Mouse (Mus musculus) 3134 (cell line): ENCODE results near the gene Usp46.
"Not testable (repeated sequence)": the region's sequence is repeated elsewhere in the genome, so short reads cannot be mapped to it uniquely, and the experiment has no call there.

ENCODE experiments used
- DNase-seq: peaks from one replicate; pipeline ENCODE4 v3.0.0-alpha.2; 2011; ENCODE audit warnings: low spot score; ENCODE audit not compliant: insufficient read length; ENCODE audit errors: extremely low read depth

Gene Usp46

GRCm38 (mm10) chr5:74070564-74070963, 2.3 kb upstream of the Usp46 start:
- DNase-seq: not testable (repeated sequence)

GRCm38 (mm10) chr5:74068714-74069321, 587 bp upstream of the Usp46 start:
- peak; percentile 77 for DNase-seq

GRCm38 (mm10) chr5:74067346-74067745, 885 bp downstream of the Usp46 start:
- DNase-seq: no peak

- DNase-seq: peak; percentile 52
These were observed 1.7 kb downstream of the Usp46 start for GRCm38 (mm10) chr5:74066416-74067115.

GRCm38 (mm10) chr5:74065565-74066275, 2.5 kb downstream of the Usp46 start:
- DNase-seq: no peak

- DNase-seq: no peak
These were observed 3.4 kb downstream of the Usp46 start for GRCm38 (mm10) chr5:74064844-74065243.

- DNase-seq: no peak
These were observed 4.9 kb downstream of the Usp46 start for GRCm38 (mm10) chr5:74063226-74063747.

GRCm38 (mm10) chr5:74062266-74062665, 6.0 kb downstream of the Usp46 start:
- no peak for DNase-seq

- DNase-seq: no peak
These were observed 6.7 kb downstream of the Usp46 start for GRCm38 (mm10) chr5:74061408-74062047.

GRCm38 (mm10) chr5:74052171-74052909, 15.9 kb downstream of the Usp46 start:
- no peak for DNase-seq

GRCm38 (mm10) chr5:74051394-74052170, 16.6 kb downstream of the Usp46 start:
- DNase-seq: peak; percentile 32

- peak; percentile 28 for DNase-seq
These were observed 17.3 kb downstream of the Usp46 start for GRCm38 (mm10) chr5:74050903-74051302.

GRCm38 (mm10) chr5:74048846-74049495, 19.3 kb downstream of the Usp46 start:
- DNase-seq: no peak

GRCm38 (mm10) chr5:74044591-74044990, 23.6 kb downstream of the Usp46 start:
- no peak for DNase-seq

GRCm38 (mm10) chr5:74042796-74043340, 25.4 kb downstream of the Usp46 start:
- DNase-seq: no peak

- DNase-seq: no peak
These were observed 27.7 kb downstream of the Usp46 start for GRCm38 (mm10) chr5:74040541-74040940.

GRCm38 (mm10) chr5:74035454-74035853, 32.8 kb downstream of the Usp46 start:
- no peak for DNase-seq

- no peak for DNase-seq
These were observed 34.1 kb downstream of the Usp46 start for GRCm38 (mm10) chr5:74034177-74034576.

- DNase-seq: no peak
These were observed 38.4 kb downstream of the Usp46 start for GRCm38 (mm10) chr5:74029787-74030186.
